Mouse (Mus musculus) induced T-regulatory cell, adult 2 months (primary cell): ENCODE measurements at regions not wholly inside any gene's neighbourhood (a gene's known extent, or its start where the extent isn't known, plus 50 kb on each side); places are given as distances from the start of the nearest gene placed in this dataset.

Source experiments
- DNase-seq: peaks from one replicate; pipeline ENCODE4 v3.0.0-alpha.2; 2012; ENCODE audit warnings: low read depth

- no peak for DNase-seq
Measured at GRCm38 (mm10) chr3:16369629-16370028, 363.4 kb upstream of the Gm5150 start.

GRCm38 (mm10) chr3:16363134-16363533 is 356.9 kb upstream of the Gm5150 start:
- DNase-seq, result no peak

- no peak for DNase-seq
Measured at GRCm38 (mm10) chr3:16358999-16359398, 352.8 kb upstream of the Gm5150 start.

- DNase-seq, result no peak
Measured at GRCm38 (mm10) chr3:16330750-16331149, 324.5 kb upstream of the Gm5150 start.

- peak; percentile 4 for DNase-seq
Measured at GRCm38 (mm10) chr3:16310834-16311233, 304.6 kb upstream of the Gm5150 start.

- no peak for DNase-seq
Measured at GRCm38 (mm10) chr3:16277407-16277806, 271.2 kb upstream of the Gm5150 start.
